Mouse (Mus musculus) liver, postnatal 0 days (tissue): Measurements from ENCODE around the gene Mmp7.

Experiments
- CTCF ChIP-seq: sonication (generic); IDR thresholded peaks from 2 replicates; pipeline ENCODE4 v1.5.1; 2016; ENCODE audit warnings: antibody characterized with exemption, low read depth
- EP300 ChIP-seq: IDR thresholded peaks from 2 replicates; pipeline ENCODE4 v1.6.1; 2016; ENCODE audit warnings: antibody characterized with exemption, low read depth, mild to moderate bottlenecking

DNA sequence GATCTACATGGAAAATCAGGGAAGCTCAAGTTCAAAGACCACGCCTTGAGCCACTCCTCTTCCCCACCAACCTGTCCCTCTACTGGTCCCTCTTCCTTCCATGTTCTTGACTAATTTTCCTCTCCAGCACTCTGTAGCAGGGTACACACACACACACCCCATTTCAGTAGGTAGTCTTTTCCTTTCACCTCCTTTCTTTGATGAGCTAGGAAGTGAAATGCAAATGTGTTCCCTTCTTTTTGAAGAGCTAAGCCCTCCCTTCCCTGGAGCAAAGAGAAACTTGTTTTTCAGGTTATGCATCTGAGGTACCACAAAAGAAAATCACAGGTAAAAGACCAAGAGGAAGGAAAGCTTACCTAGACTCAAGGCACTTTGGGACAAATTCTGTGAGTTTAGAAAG lies 29.7 kb downstream of the Mmp7 start:
- TF ChIP-seq CTCF (no peak), EP300 (no peak)
